Mouse (Mus musculus) ES-Bruce4 (cell line): Measurements from ENCODE around the gene Rpsa. TPM values are rescaled to one million over a fixed set of nuclear protein-coding genes. Genes with fewer than 3 reads are reported as not detected.

ENCODE experiments used
- H3K27ac ChIP-seq: 2 replicates; pipeline ENCODE4 v1.5.1; 2012; ENCODE audit warnings: low read length, inconsistent platforms; ENCODE audit not compliant: insufficient read depth
- H3K27me3 ChIP-seq: 2 replicates; pipeline ENCODE4 v1.6.1; 2012; ENCODE audit warnings: mild to moderate bottlenecking, low read length, inconsistent platforms; ENCODE audit not compliant: control insufficient read depth, poor library complexity, insufficient read depth, severe bottlenecking
- H3K36me3 ChIP-seq: 2 replicates; pipeline ENCODE4 v1.6.1; 2012; ENCODE audit warnings: inconsistent platforms, mild to moderate bottlenecking, low read length, moderate library complexity; ENCODE audit not compliant: control insufficient read depth, poor library complexity, insufficient read depth, severe bottlenecking
- H3K4me1 ChIP-seq: one replicate; pipeline ENCODE4 v1.8.1; 2011; ENCODE audit warnings: low read length; ENCODE audit not compliant: control insufficient read depth, insufficient read depth
- H3K4me3 ChIP-seq: 2 replicates; pipeline ENCODE4 v1.5.1; 2011; ENCODE audit warnings: low read depth, mild to moderate bottlenecking, low read length
- H3K9ac ChIP-seq: 2 replicates; pipeline ENCODE4 v1.6.1; 2012; ENCODE audit warnings: low read depth, mild to moderate bottlenecking, inconsistent platforms; ENCODE audit not compliant: poor library complexity, severe bottlenecking
- H3K9me3 ChIP-seq: replicated peaks from 2 replicates; pipeline ENCODE4 v1.6.1; 2012; ENCODE audit warnings: mild to moderate bottlenecking, low read length, inconsistent platforms; ENCODE audit not compliant: control insufficient read depth, poor library complexity, insufficient read depth, severe bottlenecking
- CTCF ChIP-seq: IDR thresholded peaks from one replicate; pipeline ENCODE4 v1.8.1; 2011; ENCODE audit warnings: low read depth, low read length
- EP300 ChIP-seq: IDR thresholded peaks from 2 replicates; pipeline ENCODE4 v1.6.1; 2011; ENCODE audit warnings: low read depth, low read length; ENCODE audit not compliant: insufficient read depth
- POLR2A ChIP-seq: IDR thresholded peaks from one replicate; pipeline ENCODE4 v1.8.1; 2011; ENCODE audit warnings: low read length; ENCODE audit not compliant: insufficient read depth
- polyA plus RNA-seq: library from polyadenylated mRNA; stranded (reverse); fragments of >200 nt; gene quantifications from 2 replicates; pipeline ENCODE4 v1.2.4, GENCODE M21; 2011; ENCODE audit warnings: low read depth; ENCODE audit not compliant: missing spikeins, insufficient read depth, insufficient read length

Rpsa gene
- polyA plus RNA-seq, 1 experiment, result 2,205 TPM

DNA sequence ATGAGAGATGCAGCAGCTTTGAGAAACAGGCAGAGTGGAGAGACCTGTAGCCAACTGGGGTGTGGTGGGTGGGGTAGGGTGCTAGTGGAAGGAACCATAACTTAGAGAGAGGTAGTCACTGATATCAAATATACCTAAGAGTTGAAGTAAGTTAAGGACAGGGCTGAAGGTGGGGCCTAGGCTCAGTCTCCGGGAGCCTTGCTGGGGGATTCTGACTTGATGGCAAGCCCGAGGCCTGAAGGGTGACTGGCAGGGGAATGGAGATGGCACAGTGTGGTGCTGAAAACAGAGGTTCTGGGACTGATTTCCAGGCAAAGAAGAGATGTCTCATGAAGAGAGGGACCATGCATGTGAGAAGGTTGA lies 12.7 kb upstream of the Rpsa start:
- Histone ChIP-seq H3K27ac (no peak overlapping the region), H3K9me3 (no peaks in the 10 kb centered on the region), H3K4me1 (peaks cover 4% of the 10 kb centered on the region), H3K9ac (no peak overlapping the region), H3K36me3 (no peaks in the 10 kb centered on the region; the same call in 1 of the 2 replicates), H3K4me3 (no peak overlapping the region), H3K27me3 (no peaks in the 10 kb centered on the region)
- TF ChIP-seq EP300 (no peak), CTCF (no peak), POLR2A (no peak)

- Histone ChIP-seq H3K4me1 (peaks cover 4% of the 10 kb centered on the region), H3K9ac (no peak overlapping the region), H3K27ac (no peak overlapping the region), H3K27me3 (no peaks in the 10 kb centered on the region), H3K9me3 (no peaks in the 10 kb centered on the region), H3K4me3 (no peak overlapping the region), H3K36me3 (no peaks in the 10 kb centered on the region; the same call in 1 of the 2 replicates)
- TF ChIP-seq POLR2A (no peak), EP300 (no peak), CTCF (no peak)
Observed at GRCm38 (mm10) chr9:120115580-120115979, 11.9 kb upstream of the Rpsa start.

DNA sequence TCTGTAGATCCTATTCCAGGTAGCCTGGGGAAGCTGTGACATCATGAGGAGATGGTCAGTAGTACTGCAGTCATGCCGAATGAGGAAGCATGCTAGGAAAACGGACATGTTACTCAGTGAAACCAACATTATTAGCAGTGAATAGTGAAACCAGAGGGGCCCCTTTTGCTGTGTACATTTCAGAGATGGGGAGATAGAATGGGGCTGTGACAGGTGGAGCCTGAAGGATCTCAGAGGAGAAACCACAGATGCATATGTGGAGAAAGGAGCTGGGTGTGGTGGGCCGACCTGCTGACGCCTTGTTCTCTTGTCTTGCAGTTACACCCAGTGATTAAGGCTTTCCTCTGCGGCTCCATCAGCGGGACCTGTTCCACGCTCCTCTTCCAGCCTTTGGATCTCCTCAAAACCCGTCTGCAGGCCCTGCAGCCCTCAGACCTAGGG lies 11.3 kb upstream of the Rpsa start:
- H3K27ac ChIP-seq, result no peak overlapping the region
- H3K9ac ChIP-seq, result no peak overlapping the region
- no peaks in the 10 kb centered on the region for H3K27me3 ChIP-seq
- H3K9me3 ChIP-seq, result no peaks in the 10 kb centered on the region
- H3K4me3 ChIP-seq, result no peak overlapping the region
- no peaks in the 10 kb centered on the region; the same call in 1 of the 2 replicates for H3K36me3 ChIP-seq
- TF ChIP-seq EP300 (no peak), CTCF (no peak), POLR2A (no peak)
- H3K4me1 ChIP-seq, result peaks cover 4% of the 10 kb centered on the region

DNA sequence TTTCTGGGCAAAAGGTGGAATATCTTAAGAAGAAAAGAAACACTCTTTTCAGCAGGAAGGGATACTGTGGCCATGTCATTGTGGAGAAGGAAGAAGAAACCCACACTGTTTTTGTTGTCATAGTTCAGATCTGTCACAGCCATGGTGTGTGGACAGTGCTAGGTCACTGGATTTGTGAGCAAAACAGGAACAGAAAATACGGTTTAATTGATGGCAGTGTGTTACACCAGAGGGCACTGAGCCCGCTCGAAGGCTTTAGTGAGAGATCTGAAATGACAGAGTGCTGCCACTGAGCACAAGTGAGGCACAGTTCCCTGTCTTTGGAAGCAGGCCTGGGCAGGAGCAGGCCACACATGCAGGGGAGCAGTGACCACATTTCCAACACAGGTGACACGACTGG lies 9.3 kb upstream of the Rpsa start:
- H3K27ac ChIP-seq, result no peak overlapping the region
- no peaks in the 10 kb centered on the region for H3K27me3 ChIP-seq
- TF ChIP-seq EP300 (no peak), CTCF (no peak), POLR2A (no peak)
- no peak overlapping the region for H3K4me3 ChIP-seq
- no peak overlapping the region for H3K9ac ChIP-seq
- H3K36me3 ChIP-seq, result no peaks in the 10 kb centered on the region; the same call in 1 of the 2 replicates
- no peaks in the 10 kb centered on the region for H3K9me3 ChIP-seq
- peaks cover 4% of the 10 kb centered on the region for H3K4me1 ChIP-seq

GRCm38 (mm10) chr9:120120503-120120902 lies 7.0 kb upstream of the Rpsa start:
- Histone ChIP-seq H3K36me3 (no peaks in the 10 kb centered on the region; the same call in 1 of the 2 replicates), H3K27me3 (no peaks in the 10 kb centered on the region), H3K4me3 (no peak overlapping the region), H3K4me1 (peaks cover under 1% of the 10 kb centered on the region), H3K27ac (no peak overlapping the region), H3K9me3 (no peaks in the 10 kb centered on the region), H3K9ac (no peak overlapping the region)
- no peak for TF ChIP-seq POLR2A
- no peak for TF ChIP-seq EP300
- no peak for TF ChIP-seq CTCF

- Histone ChIP-seq H3K27me3 (no peaks in the 10 kb centered on the region), H3K36me3 (peaks cover 39% of the 10 kb centered on the region), H3K4me1 (no peaks in the 10 kb centered on the region), H3K9ac (peak overlapping the region; percentile 75), H3K9me3 (no peaks in the 10 kb centered on the region), H3K4me3 (peak overlapping the region; percentile 71), H3K27ac (peak overlapping the region; percentile 56)
- TF ChIP-seq POLR2A (no peak), EP300 (no peak), CTCF (no peak)
Observed at GRCm38 (mm10) chr9:120126868-120127267, 621 bp upstream of the Rpsa start.
